Comparison of ENCODE assay signal across 8 mouse cellular contexts in genomic region chr5:27651879-27652814, GRCm38 (mm10).
DNase-seq lines count a peak whose midpoint lies in the region; ATAC-seq lines count a peak whose summit lies in the region.

No protein-coding gene starts in this region.

- H3K9ac ChIP-seq in limb, embryonic 11.5 days (ENCODE audit: low read length): no peak overlapping the region

- peak; percentile 45; the same call in 1 of the 2 replicates for ATAC-seq in frontal cortex, adult (ENCODE audit: low TSS enrichment)
- no peak for ATAC-seq in limb, embryonic 11.5 days (ENCODE audit: insufficient number of reproducible peaks, low FRiP score, low TSS enrichment, low read depth)

- no peak for DNase-seq in frontal cortex, postnatal 10 days (ENCODE audit: low spot score in 2 of 2)
- peak; percentile 23 for DNase-seq in 3T3-L1 (ENCODE audit: low read depth, low spot score)
- DNase-seq in adrenal gland, adult 8-10 months: peak; percentile 36
- DNase-seq in embryonic facial prominence, embryonic 10.5 days (ENCODE audit: low spot score): peak; percentile 63
- peak; percentile 72 for DNase-seq in limb, embryonic 11.5 days (ENCODE audit: low spot score)
- DNase-seq in naive thymus-derived CD4-positive, alpha-beta T cell, adult 2 months (ENCODE audit: low read depth): peak; percentile 46
- no peak for DNase-seq in urinary bladder, postnatal 36 days (ENCODE audit: low spot score in 2 of 2)

- H3K27ac ChIP-seq in embryonic facial prominence, embryonic 10.5 days (replicated peaks): no peak overlapping the region
- H3K27ac ChIP-seq in limb, embryonic 11.5 days (replicated peaks; ENCODE audit: low read depth, low read length): no peak overlapping the region

- no peaks in the 10 kb centered on the region for H3K9me3 ChIP-seq in embryonic facial prominence, embryonic 10.5 days
- H3K9me3 ChIP-seq in limb, embryonic 11.5 days (ENCODE audit: control insufficient read depth, low read length): no peaks in the 10 kb centered on the region

- 57% methylated on average over 8 of the region's 8 CpGs for WGBS in embryonic facial prominence, embryonic 10.5 days
- WGBS in limb, embryonic 11.5 days: 52% methylated on average over 8 of the region's 8 CpGs

- no peaks in the 10 kb centered on the region for H3K4me1 ChIP-seq in embryonic facial prominence, embryonic 10.5 days
- no peaks in the 10 kb centered on the region for H3K4me1 ChIP-seq in limb, embryonic 11.5 days (ENCODE audit: control insufficient read depth, insufficient read depth, low read length)

- no peaks in the 10 kb centered on the region for H3K36me3 ChIP-seq in embryonic facial prominence, embryonic 10.5 days (replicated peaks)
- no peaks in the 10 kb centered on the region for H3K36me3 ChIP-seq in limb, embryonic 11.5 days (ENCODE audit: control insufficient read depth, insufficient read depth, low read length)

- H3K27me3 ChIP-seq in embryonic facial prominence, embryonic 10.5 days (replicated peaks; ENCODE audit: low read depth, poor library complexity, severe bottlenecking): no peaks in the 10 kb centered on the region
- H3K27me3 ChIP-seq in limb, embryonic 11.5 days (ENCODE audit: control insufficient read depth, insufficient read depth, low read length): no peaks in the 10 kb centered on the region

- no peak overlapping the region for H3K4me3 ChIP-seq in embryonic facial prominence, embryonic 10.5 days
- H3K4me3 ChIP-seq in limb, embryonic 11.5 days (ENCODE audit: low read depth, low read length): no peak overlapping the region

- H3K4me2 ChIP-seq in limb, embryonic 11.5 days (ENCODE audit: low read depth, severe bottlenecking): no peak overlapping the region

Comparison
In these comparisons a context has a peak if more than half of its experiments do, and no peak if none do; other contexts are left out.
1. DNase-seq: peak in 3T3-L1 (single experiment), adrenal gland, adult 8-10 months (single experiment), embryonic facial prominence, embryonic 10.5 days (single experiment), limb, embryonic 11.5 days (single experiment) and naive thymus-derived CD4-positive, alpha-beta T cell, adult 2 months (single experiment); none in frontal cortex, postnatal 10 days (0 of 2) and urinary bladder, postnatal 36 days (0 of 2).